Mouse (Mus musculus): ENCODE results near the gene Mybbp1a. TPM values are rescaled to one million over a fixed set of nuclear protein-coding genes. Genes with fewer than 3 reads are reported as not detected.

Gene Mybbp1a
- polyA plus RNA-seq, 1 experiment from 2014 or later = 82.3 TPM

DNA sequence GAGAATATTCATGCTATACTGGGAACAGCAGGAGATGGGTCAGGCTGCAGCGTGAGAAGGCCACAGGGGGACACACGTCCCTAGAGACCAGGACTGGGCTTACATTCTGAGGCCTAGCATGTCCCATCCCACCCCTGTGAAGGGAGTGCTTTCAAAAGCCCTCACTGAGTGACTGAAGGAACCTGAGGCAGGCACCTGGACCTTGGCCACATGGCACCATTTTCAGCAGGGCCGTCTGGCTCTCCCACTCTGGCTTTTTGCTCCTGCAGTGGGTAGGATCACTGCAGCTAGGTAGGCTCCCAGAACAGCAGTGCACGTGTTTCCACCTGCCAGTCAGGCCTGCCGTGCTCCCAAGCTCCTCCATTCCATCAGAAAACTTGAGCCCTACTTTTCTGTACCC is 27.4 kb downstream of the Mybbp1a start:
- H3K36me3 ChIP-seq = no peaks in the 10 kb centered on the region
- ATAC-seq (ENCODE audit: extremely low read depth, insufficient number of reproducible peaks, low FRiP score, low TSS enrichment) = no peak
- 72% methylated on average over 5 of the region's 5 CpGs for WGBS
- no peak overlapping the region for H3K4me2 ChIP-seq
- peaks cover 51% of the 10 kb centered on the region for H3K4me1 ChIP-seq
- H3K27me3 ChIP-seq (replicated peaks) = no peaks in the 10 kb centered on the region
- no peaks in the 10 kb centered on the region for H3K9me3 ChIP-seq
- H3K27ac ChIP-seq (replicated peaks) = peak overlapping the region; percentile 72
- H3K4me3 ChIP-seq = no peak overlapping the region
- no peak overlapping the region for H3K9ac ChIP-seq

DNA sequence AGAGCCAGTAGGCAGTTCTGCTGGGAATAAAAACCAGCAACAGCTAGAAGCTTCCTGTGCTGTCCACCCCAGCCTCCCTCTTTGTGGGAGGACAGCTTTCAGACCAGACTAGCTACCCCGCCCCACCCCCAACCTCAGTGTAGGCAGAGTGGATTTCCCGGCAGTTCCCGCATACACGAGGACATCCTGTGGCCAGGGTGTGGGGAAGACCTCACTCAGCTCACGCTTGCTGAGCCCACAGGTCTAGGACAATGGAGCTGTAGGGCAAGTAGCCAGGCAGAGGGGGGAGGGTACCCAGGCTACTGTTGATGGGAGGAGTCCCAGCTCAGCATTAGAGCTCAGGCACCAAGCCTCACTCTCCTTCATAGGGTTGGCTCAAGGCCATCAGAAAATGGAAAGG is 28.1 kb downstream of the Mybbp1a start:
- Histone ChIP-seq H3K9me3 (no peaks in the 10 kb centered on the region), H3K36me3 (no peaks in the 10 kb centered on the region), H3K27me3 (replicated peaks) (no peaks in the 10 kb centered on the region), H3K9ac (no peak overlapping the region), H3K4me1 (peaks cover 53% of the 10 kb centered on the region), H3K4me3 (no peak overlapping the region), H3K27ac (replicated peaks) (peak overlapping the region; percentile 72), H3K4me2 (no peak overlapping the region)
- ATAC-seq (ENCODE audit: extremely low read depth, insufficient number of reproducible peaks, low FRiP score, low TSS enrichment) = peak; percentile 55
- 24% methylated on average over 5 of the region's 5 CpGs for WGBS

DNA sequence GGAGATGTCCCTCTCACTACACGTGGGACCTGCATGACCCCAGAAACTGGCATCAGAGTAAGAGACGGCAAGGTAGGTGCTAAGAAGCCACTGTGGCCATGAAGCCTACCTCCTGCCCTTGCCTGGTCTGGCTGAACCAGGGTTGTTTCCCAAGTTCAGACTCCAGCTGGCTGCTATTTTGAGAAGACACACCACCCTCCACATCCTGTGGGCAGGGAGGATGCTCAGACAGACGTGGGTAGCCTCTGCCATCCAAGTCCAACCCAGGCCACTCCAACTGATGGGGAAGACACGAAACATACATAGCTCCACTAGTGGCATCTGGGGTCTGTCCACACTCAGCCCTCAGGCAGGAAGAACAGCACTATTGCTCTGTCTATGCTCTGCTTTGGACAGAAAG is 28.8 kb downstream of the Mybbp1a start:
- Histone ChIP-seq H3K4me2 (no peak overlapping the region), H3K4me3 (no peak overlapping the region), H3K9ac (no peak overlapping the region), H3K9me3 (no peaks in the 10 kb centered on the region), H3K36me3 (no peaks in the 10 kb centered on the region), H3K27ac (replicated peaks) (peak overlapping the region; percentile 72; the same call in 1 of the 2 replicates), H3K4me1 (peaks cover 58% of the 10 kb centered on the region), H3K27me3 (replicated peaks) (no peaks in the 10 kb centered on the region)
- no peak for ATAC-seq (ENCODE audit: extremely low read depth, insufficient number of reproducible peaks, low FRiP score, low TSS enrichment)
- WGBS = 51% methylated on average over 4 of the region's 4 CpGs

DNA sequence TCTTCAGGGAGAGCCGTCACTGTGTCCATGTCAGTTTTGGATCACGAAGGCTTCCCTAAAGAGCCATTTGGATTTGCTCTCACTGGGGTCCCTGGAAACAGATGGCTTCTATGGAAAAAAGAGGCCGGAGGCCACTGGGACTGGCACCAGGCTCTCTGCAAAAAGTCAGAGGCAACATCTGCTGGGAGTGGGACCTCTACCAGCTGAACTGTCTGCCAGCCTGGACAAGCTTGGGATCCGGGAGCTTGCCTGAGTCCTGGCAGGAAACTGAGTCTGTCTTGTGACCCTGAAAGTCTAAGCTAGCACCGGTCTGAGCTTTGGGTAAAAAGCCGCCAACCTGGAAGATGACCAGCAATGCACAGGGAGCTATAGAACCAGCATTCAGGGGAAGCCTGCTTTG is 30.2 kb downstream of the Mybbp1a start:
- ATAC-seq (ENCODE audit: extremely low read depth, insufficient number of reproducible peaks, low FRiP score, low TSS enrichment) = no peak
- 88% methylated on average over 6 of the region's 6 CpGs for WGBS

DNA sequence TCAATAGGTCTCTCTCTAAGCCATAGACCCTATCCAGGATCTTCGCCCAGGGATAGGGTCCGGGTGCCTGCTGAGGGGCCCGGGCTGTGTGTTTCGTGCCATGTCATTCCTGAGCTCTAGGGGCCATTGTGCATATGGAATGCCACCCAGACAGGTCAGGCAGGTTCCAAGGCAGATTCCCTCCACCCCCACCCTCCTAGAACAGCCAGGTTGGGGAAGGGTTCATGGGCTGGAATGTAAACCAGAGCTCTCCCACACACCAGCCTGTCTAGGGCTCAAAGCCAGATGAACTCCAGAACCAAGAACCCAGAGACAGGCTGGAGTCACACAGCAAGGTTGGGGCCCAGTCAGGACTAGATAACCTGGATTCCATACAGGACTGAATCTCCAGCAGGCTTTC is 32.4 kb downstream of the Mybbp1a start:
- Histone ChIP-seq H3K36me3 (no peaks in the 10 kb centered on the region), H3K27me3 (replicated peaks) (no peaks in the 10 kb centered on the region), H3K4me3 (no peak overlapping the region), H3K9me3 (no peaks in the 10 kb centered on the region), H3K4me1 (peaks cover 60% of the 10 kb centered on the region), H3K4me2 (no peak overlapping the region), H3K27ac (replicated peaks) (no peak overlapping the region), H3K9ac (no peak overlapping the region)
- ATAC-seq (ENCODE audit: extremely low read depth, insufficient number of reproducible peaks, low FRiP score, low TSS enrichment) = no peak
- 92% methylated on average over 4 of the region's 4 CpGs for WGBS

More for the DNA sequence above, 30.2 kb downstream of the Mybbp1a start:
- Histone ChIP-seq H3K4me2 (no peak overlapping the region), H3K27me3 (replicated peaks) (no peaks in the 10 kb centered on the region), H3K36me3 (no peaks in the 10 kb centered on the region), H3K9ac (no peak overlapping the region), H3K4me3 (no peak overlapping the region), H3K9me3 (no peaks in the 10 kb centered on the region), H3K27ac (replicated peaks) (no peak overlapping the region), H3K4me1 (peaks cover 63% of the 10 kb centered on the region)

DNA sequence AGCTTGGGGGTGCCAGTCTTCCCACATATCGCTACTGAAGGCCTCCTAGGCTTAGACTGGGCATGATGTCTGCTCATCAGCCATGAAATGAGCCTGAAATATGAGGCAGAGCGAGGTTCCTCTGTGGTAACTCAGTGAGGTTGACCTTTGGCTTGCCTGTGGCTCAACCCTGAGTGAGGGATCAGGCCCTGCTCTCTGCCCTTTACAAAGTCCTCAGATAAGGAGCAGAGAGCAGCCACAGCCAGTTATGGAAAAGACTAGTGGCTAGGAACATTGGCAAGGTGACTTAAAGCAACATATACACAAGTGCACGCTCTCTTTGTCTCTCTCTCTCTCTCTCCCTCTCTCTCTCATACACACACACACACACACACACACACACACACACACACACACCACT is 33.8 kb downstream of the Mybbp1a start:
- WGBS = 50% methylated on average over 3 of the region's 3 CpGs
- Histone ChIP-seq H3K27ac (replicated peaks) (peak overlapping the region; percentile 56; the same call in 1 of the 2 replicates), H3K4me2 (no peak overlapping the region), H3K27me3 (replicated peaks) (no peaks in the 10 kb centered on the region), H3K4me3 (no peak overlapping the region), H3K4me1 (peaks cover 58% of the 10 kb centered on the region), H3K36me3 (no peaks in the 10 kb centered on the region), H3K9me3 (no peaks in the 10 kb centered on the region), H3K9ac (no peak overlapping the region)
- ATAC-seq (ENCODE audit: extremely low read depth, insufficient number of reproducible peaks, low FRiP score, low TSS enrichment) = no peak

DNA sequence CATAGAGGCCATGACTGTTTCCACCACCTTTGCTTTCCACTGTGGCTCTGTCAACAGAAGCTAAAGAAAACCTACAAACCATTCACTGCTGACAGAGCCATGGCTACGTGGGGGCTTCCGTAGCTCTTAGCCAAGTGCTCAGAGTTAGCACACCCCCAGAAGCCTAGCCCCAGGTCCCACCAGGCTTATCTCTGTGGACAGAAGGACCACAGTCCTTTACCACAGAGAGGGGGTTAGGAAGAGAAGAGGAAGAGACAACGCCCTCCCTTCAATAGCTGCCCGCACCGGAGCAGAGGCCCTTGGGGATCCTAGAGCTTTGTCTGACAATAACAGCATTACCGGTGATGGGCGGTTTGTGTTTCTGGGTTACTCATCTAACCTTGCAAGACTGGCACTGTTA is 34.3 kb downstream of the Mybbp1a start:
- no peak overlapping the region for H3K4me3 ChIP-seq
- no peak overlapping the region for H3K9ac ChIP-seq
- peak overlapping the region; percentile 17; the same call in 1 of the 2 replicates for H3K4me2 ChIP-seq
- H3K36me3 ChIP-seq = no peaks in the 10 kb centered on the region
- H3K27ac ChIP-seq (replicated peaks) = peak overlapping the region; percentile 56
- H3K4me1 ChIP-seq = peaks cover 53% of the 10 kb centered on the region
- 64% methylated on average over 7 of the region's 7 CpGs for WGBS
- H3K9me3 ChIP-seq = no peaks in the 10 kb centered on the region
- no peak for ATAC-seq (ENCODE audit: extremely low read depth, insufficient number of reproducible peaks, low FRiP score, low TSS enrichment)
- H3K27me3 ChIP-seq (replicated peaks) = no peaks in the 10 kb centered on the region

DNA sequence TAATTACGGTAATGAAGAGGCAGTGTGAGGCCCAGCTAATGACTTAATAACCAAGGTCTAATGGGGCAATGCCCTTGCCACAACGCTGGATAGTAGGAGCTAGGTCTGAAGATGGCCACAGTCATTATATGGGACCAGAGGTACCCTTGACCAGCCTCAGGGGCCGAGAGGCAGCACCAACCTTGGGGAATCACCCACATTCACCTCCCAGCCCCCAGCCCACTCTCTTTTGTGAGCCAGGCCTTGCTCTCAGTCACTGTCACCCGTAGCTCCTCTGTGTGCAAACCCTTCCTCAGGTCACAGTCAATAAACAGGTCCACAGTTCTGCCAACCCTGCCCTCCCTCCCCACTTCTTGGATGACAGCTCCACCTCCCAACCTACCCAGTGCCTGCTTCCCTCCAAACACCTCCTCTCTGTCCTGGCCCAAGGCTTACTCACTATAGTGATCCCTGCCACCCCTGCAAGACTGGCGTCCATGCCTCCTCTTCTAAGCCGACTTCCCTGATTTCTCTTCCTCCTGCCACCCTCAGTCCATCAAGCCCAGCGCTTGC is 35.0 kb downstream of the Mybbp1a start:
- H3K4me3 ChIP-seq = no peak overlapping the region

DNA sequence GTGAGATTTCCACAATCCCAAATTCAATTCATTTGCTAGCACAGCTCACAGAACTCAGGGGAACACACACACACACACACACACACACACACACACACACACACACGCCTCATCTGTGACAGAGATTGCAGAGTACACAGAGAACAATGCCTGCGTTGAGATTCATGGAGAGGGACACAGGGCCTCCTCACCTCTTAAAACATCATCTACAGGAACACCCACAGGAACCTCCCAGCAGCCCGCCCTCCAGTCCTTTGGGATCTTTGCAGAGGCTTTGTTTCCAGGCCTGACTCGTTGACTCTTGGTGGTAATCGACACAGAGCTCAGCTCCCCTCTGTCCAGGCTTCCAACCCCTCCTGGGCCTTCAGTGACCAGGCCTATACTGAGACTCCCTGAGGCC is 36.0 kb downstream of the Mybbp1a start:
- Histone ChIP-seq H3K4me1 (peaks cover 61% of the 10 kb centered on the region), H3K9ac (no peak overlapping the region), H3K4me3 (no peak overlapping the region), H3K9me3 (no peaks in the 10 kb centered on the region), H3K27me3 (replicated peaks) (no peaks in the 10 kb centered on the region), H3K4me2 (no peak overlapping the region), H3K36me3 (no peaks in the 10 kb centered on the region), H3K27ac (replicated peaks) (peak overlapping the region; percentile 70)
- ATAC-seq (ENCODE audit: extremely low read depth, insufficient number of reproducible peaks, low FRiP score, low TSS enrichment) = no peak
- WGBS = 36% methylated on average over 5 of the region's 5 CpGs

More for the DNA sequence above, 35.0 kb downstream of the Mybbp1a start:
- ATAC-seq (ENCODE audit: extremely low read depth, insufficient number of reproducible peaks, low FRiP score, low TSS enrichment) = no peak
- Histone ChIP-seq H3K36me3 (no peaks in the 10 kb centered on the region), H3K9ac (no peak overlapping the region), H3K4me1 (peaks cover 51% of the 10 kb centered on the region), H3K4me2 (peak overlapping the region; percentile 17; the same call in 1 of the 2 replicates), H3K9me3 (no peaks in the 10 kb centered on the region), H3K27me3 (replicated peaks) (no peaks in the 10 kb centered on the region), H3K27ac (replicated peaks) (0 out of 2 replicates have a peak overlapping the region, but pooled peaks have one; percentile 56)
- WGBS = 77% methylated on average over 7 of the region's 7 CpGs

DNA sequence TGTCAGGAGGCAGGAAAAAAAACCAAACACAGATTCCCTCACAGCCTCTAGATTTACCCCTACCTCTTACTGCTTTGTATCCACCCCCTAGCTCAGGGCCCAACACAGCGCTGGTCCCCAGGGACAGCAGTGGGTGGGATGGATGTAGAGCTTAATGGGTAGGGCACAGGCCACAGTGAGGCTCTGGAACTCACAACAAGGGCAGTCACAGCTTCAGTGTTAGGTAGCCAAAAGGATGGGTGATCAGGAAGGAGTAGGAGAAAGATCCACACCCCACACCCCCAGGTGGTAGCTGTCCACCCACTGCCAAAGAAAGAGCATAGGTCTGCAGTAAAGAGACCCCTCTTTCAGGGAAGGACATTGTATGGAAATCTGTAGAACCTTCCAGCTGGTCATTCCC is 36.5 kb downstream of the Mybbp1a start:
- Histone ChIP-seq H3K4me2 (no peak overlapping the region), H3K4me3 (no peak overlapping the region), H3K9ac (no peak overlapping the region; the same call in 1 of the 2 replicates), H3K4me1 (peaks cover 66% of the 10 kb centered on the region), H3K27ac (replicated peaks) (peak overlapping the region; percentile 70), H3K9me3 (no peaks in the 10 kb centered on the region), H3K27me3 (replicated peaks) (no peaks in the 10 kb centered on the region), H3K36me3 (no peaks in the 10 kb centered on the region)
- WGBS = 92% methylated on average over 1 of the region's 1 CpGs
- no peak for ATAC-seq (ENCODE audit: extremely low read depth, insufficient number of reproducible peaks, low FRiP score, low TSS enrichment)

DNA sequence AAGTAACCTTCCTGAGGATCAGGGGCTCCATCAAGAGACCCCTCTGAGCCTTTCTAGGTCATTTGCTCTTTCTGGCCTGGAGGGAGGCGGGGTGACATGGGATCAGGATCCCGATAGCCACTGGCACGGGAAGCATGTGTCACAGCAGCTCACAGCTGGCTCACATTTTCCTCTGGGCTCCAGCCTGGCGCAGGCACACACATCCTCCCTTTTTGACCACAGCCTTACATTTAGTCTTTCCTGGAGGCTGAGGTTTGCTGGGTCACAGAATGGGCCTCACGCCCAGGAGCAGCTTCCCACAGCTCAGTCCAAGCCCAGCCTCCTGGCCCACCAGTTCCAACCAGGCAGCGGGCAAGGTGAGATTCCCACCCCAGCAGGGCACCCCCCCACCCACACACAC is 37.1 kb downstream of the Mybbp1a start:
- Histone ChIP-seq H3K36me3 (no peaks in the 10 kb centered on the region), H3K4me3 (no peak overlapping the region), H3K9me3 (no peaks in the 10 kb centered on the region), H3K4me1 (peaks cover 72% of the 10 kb centered on the region), H3K27ac (replicated peaks) (peak overlapping the region; percentile 70), H3K4me2 (no peak overlapping the region), H3K9ac (no peak overlapping the region; the same call in 1 of the 2 replicates), H3K27me3 (replicated peaks) (no peaks in the 10 kb centered on the region)
- no peak for ATAC-seq (ENCODE audit: extremely low read depth, insufficient number of reproducible peaks, low FRiP score, low TSS enrichment)
- WGBS = 48% methylated on average over 6 of the region's 6 CpGs

DNA sequence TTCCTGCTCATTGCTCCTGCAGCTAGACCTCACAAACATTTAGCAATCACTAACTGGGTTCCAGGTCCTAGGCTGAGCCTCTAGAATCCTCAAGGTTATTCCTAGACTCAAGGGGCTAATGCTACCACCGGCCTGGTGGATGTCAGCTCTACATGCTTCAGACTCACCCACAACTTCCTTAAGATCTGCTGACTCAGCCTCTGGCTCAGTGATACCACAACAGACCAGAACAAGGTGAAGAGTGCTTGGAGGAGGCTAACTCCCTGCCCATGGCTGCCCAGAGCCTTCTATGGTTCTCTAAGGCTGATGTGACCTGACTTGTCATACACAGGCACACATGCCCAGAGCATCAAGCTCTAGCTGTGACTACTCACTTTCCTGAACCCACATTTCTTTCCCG is 38.3 kb downstream of the Mybbp1a start:
- peaks cover 70% of the 10 kb centered on the region for H3K4me1 ChIP-seq
- no peak overlapping the region for H3K4me3 ChIP-seq
- no peaks in the 10 kb centered on the region for H3K9me3 ChIP-seq
- H3K27me3 ChIP-seq (replicated peaks) = no peaks in the 10 kb centered on the region
- no peak for ATAC-seq (ENCODE audit: extremely low read depth, insufficient number of reproducible peaks, low FRiP score, low TSS enrichment)
- WGBS = 58% methylated on average over 2 of the region's 2 CpGs
- H3K36me3 ChIP-seq = no peaks in the 10 kb centered on the region
- H3K9ac ChIP-seq = no peak overlapping the region
- H3K4me2 ChIP-seq = no peak overlapping the region
- H3K27ac ChIP-seq (replicated peaks) = no peak overlapping the region

All from heart, embryonic 13.5 days (tissue).